8 mouse cellular contexts compared by ENCODE assay signal in the genomic region with DNA sequence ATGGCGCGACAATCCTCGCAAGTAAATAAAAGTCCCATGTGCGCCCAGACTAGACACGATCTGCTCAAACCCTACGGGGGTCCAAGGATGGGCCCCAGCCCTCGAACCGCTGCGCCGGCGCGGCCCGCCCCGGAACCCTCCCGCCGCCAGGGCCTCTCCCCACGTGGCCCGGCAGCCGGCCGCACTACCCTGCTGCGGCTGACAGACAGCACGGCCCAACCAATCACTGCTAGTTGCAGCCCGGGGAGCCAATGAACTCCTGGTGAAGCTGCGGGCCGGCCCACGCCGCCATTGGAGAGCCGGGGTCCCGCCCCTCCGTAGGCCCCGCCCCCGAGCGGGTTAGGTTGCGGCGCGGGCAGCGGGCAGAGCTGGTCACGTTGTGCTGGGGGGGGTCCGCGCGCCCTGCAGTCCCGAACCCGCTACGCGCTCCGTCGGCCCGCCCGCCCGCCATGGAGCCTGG. TPM values are rescaled to one million over a fixed set of nuclear protein-coding genes. Genes with fewer than 3 reads are reported as not detected.
A peak's percentile ranks its signal among the peaks of the same experiment; 100 is the strongest.
DNase-seq lines count a peak whose midpoint lies in the region; ATAC-seq lines count a peak whose summit lies in the region.

Gene Srm (plus strand): TSS at position 333 of the 460 bp plus-strand sequence.

- H3K4me3 ChIP-seq in hindbrain, embryonic 14.5 days (replicated peaks; ENCODE audit: low read length): peak within 1 kb of the TSS; percentile 91

- peaks cover 31% of the 10 kb centered on the region for H3K36me3 ChIP-seq in hindbrain, embryonic 14.5 days (replicated peaks; ENCODE audit: control insufficient read depth, insufficient read depth)

- H3K4me1 ChIP-seq in hindbrain, embryonic 14.5 days (replicated peaks; ENCODE audit: control insufficient read depth, insufficient read depth, low read length): peaks cover 12% of the 10 kb centered on the region

- peak; percentile 98 for DNase-seq in R1 (ENCODE audit: low read depth, low spot score)
- DNase-seq in cerebellum, postnatal 25 days: peak; percentile 97 to 99
- DNase-seq in frontal cortex, postnatal 25 days (ENCODE audit: low spot score in 2 of 2): peak; percentile 92 to 93
- peak; percentile 94 for DNase-seq in hindbrain, embryonic 14.5 days (ENCODE audit: low spot score)
- peak; percentile 96 for DNase-seq in left cerebral cortex, adult 11 months (ENCODE audit: low spot score)
- peak; percentile 98 to 99 for DNase-seq in lung, postnatal 4 days
- DNase-seq in retina, postnatal 7 days (ENCODE audit: low read depth, low spot score): peak; percentile 90
- peak; percentile 93 for DNase-seq in urinary bladder, adult 2 months (ENCODE audit: low spot score)

- under 1% methylated on average over 43 of the region's 50 CpGs for WGBS in hindbrain, embryonic 14.5 days

- peak within 1 kb of the TSS; percentile 88 for H3K4me2 ChIP-seq in hindbrain, embryonic 14.5 days (replicated peaks)

- H3K27ac ChIP-seq in hindbrain, embryonic 14.5 days: peak within 1 kb of the TSS; percentile 76

- ATAC-seq in hindbrain, embryonic 14.5 days (ENCODE audit: low FRiP score): peak; percentile 99

- H3K27me3 ChIP-seq in hindbrain, embryonic 14.5 days (ENCODE audit: control insufficient read depth, insufficient read depth, low read length): no peaks in the 10 kb centered on the region

- peak within 1 kb of the TSS; percentile 83 for H3K9ac ChIP-seq in hindbrain, embryonic 14.5 days

- H3K9me3 ChIP-seq in hindbrain, embryonic 14.5 days (ENCODE audit: control insufficient read depth, low read length): no peaks in the 10 kb centered on the region

RNA-seq across cellular contexts. Expression of gene Srm, which starts in this region (rescaled TPM):
- 180 and 191 TPM in 2 replicates for polyA plus RNA-seq in hindbrain, embryonic 14.5 days (2014; fragmentation: Nextera tagmentation; extraction: Ambion mirVana)
- 48.4 and 51.9 TPM in 2 replicates for polyA plus RNA-seq in urinary bladder, adult 2 months (2012; rRNA removed)

Comparison
In these comparisons a context has a peak if more than half of its experiments do, and no peak if none do; other contexts are left out.
1. Peak in every context shown above with its lines: DNase-seq, ATAC-seq, H3K4me3 ChIP-seq and H3K27ac ChIP-seq.